Mouse (Mus musculus) forelimb bud, embryonic 11.5 days (tissue): ENCODE measurements at regions not wholly inside any gene's neighbourhood (a gene's known extent, or its start where the extent isn't known, plus 50 kb on each side); places are given as distances from the start of the nearest gene placed in this dataset.

Experiments used
- DNase-seq: peaks from one replicate; pipeline ENCODE4 v3.0.0-alpha.2; 2012; ENCODE audit warnings: low read depth, low spot score

DNA sequence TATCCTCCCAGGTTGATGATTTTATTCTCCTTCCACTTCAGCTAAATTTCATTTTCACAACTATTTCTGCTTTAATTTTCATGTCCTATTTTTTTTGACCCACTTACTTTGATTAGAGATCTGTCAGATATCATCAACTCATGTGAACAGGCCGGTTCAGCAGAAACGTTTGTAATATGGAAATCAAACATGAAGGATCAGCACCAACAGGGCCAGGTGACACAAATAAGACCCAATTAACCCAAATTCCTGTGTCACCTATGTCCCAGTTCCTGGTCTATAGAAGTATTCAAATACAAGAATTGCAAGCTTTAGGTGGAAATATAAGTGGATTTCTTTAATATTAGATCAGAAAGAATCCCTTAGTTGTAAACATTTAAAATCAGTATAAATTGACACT, 332.7 kb downstream of the 1700017N19Rik start:
- no peak for DNase-seq

DNA sequence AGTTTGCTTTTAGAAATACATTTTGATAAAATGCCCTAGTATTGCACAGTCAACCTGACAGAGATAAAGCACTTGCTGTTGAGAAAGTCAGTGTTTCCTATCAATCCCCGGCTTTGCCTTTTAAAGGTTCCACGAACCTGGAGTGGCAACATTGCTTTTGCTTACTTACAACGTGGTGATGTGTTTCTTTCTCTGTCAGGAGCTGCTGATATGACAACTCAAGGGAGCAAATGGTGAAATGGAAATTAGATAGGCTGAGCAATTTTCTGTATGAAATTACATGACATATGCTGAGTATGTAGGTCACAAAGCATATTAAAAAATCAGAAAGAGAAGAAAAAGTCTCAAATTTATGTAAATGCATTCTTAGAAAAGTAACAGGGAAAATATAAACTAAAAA, 336.8 kb downstream of the 1700017N19Rik start:
- no peak for DNase-seq

GRCm38 (mm10) chr10:100931739-100932138, 341.5 kb downstream of the 1700017N19Rik start:
- DNase-seq: no peak

DNA sequence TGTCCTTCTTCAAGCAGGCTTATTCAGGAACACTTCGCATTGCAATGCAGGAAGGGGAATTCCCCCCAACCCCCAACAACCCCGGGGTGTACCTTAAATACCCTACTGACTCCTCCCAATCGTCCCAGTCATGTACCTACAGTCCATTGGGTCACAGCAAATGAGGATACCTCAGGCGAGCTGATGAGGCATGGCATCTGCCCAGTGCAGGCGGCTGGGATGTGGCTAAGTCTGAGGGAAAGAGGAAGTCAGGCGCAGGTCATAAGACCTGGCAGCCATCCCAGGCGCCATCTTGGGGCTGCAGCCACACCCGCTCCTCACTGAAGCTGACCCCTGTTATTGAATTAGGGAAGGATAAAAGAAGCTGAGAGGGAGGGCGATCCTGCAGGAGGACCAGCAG, 368.1 kb downstream of the 1700017N19Rik start:
- DNase-seq: no peak

DNA sequence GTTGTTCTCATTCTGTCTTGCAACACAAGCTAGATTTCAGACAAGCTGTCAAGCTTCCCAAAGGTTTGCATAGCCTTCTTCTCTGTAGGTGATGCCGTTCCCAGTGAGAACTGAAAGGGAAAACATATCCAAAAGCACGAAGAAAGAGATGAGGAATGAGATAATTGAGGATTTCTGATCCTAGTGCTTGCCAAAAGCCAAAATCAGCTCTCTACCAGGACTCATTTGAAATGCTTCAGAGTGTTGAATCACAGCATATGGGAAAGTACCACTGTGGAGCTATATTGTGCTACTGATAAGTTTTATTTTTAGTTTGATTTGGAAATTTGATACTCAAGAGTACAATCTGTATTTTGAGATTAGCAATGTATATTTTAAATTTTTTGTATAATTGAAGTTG, 413.2 kb downstream of the 1700017N19Rik start:
- no peak for DNase-seq

- DNase-seq: no peak
These were observed 414.4 kb downstream of the 1700017N19Rik start for GRCm38 (mm10) chr10:101004687-101005086.

DNA sequence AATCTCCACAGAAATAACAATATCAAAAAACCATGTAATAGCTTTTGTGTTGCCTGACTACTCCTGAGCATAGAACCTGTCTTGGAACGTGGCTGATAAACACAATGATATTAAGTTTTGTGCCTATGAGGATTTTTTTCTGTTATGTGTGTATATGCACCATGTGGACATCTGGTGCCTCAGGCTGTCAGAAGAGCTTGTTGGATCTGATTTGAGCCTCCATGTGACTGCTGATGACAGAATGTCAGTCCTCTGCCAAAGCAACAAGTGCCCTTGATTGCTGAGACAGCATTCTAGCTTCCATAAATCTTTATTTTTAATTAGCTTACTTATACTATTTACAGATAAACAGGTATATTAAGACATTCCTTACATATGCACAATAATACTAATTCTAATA, 425.1 kb downstream of the 1700017N19Rik start:
- DNase-seq: no peak

GRCm38 (mm10) chr10:101038630-101039029, 448.3 kb downstream of the 1700017N19Rik start:
- no peak for DNase-seq

DNA sequence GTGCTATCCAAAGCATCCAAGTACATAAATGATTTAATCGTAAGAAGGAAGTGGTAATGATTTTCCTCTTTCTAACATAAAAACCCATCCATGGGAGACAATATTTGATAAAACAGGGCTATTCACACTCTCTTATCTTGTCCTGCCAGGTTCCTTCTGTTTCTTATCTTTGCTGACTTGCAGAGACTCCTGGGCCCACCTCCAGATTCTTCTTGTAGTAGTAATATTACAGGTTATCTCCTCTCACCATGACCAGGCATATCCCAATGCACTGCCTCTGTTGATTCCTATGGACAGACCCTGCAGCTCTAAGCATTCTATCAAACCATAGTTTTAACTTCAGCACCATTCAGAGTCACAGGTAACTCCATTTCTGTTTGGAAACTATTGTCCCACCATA, 448.8 kb downstream of the 1700017N19Rik start:
- no peak for DNase-seq
